Mouse (Mus musculus): ENCODE measurements around the gene Osbpl6. TPM values are rescaled to one million over a fixed set of nuclear protein-coding genes. Genes with fewer than 3 reads are reported as not detected.

Gene Osbpl6
- polyA plus RNA-seq, 1 experiment from 2014 or later = 11.3 TPM

GRCm38 (mm10) chr2:76378646-76379045 lies 27.7 kb upstream of the Osbpl6 start:
- no peak overlapping the region for H3K27ac ChIP-seq
- H3K4me1 ChIP-seq = no peaks in the 10 kb centered on the region
- H3K27me3 ChIP-seq = no peaks in the 10 kb centered on the region
- H3K9me3 ChIP-seq = no peaks in the 10 kb centered on the region
- no peak for ATAC-seq (ENCODE audit: insufficient number of reproducible peaks, low FRiP score, low TSS enrichment, low read depth)
- 95% methylated on average over 19 of the region's 19 CpGs for WGBS
- H3K4me3 ChIP-seq = no peak overlapping the region
- no peak overlapping the region for H3K9ac ChIP-seq
- peaks cover 65% of the 10 kb centered on the region for H3K36me3 ChIP-seq
- no peak overlapping the region for H3K4me2 ChIP-seq

- no peak overlapping the region for H3K4me3 ChIP-seq
- no peak overlapping the region for H3K9ac ChIP-seq
- no peaks in the 10 kb centered on the region for H3K4me1 ChIP-seq
- no peaks in the 10 kb centered on the region for H3K27me3 ChIP-seq
- H3K27ac ChIP-seq = no peak overlapping the region
- H3K9me3 ChIP-seq = no peaks in the 10 kb centered on the region
- H3K4me2 ChIP-seq = no peak overlapping the region
- ATAC-seq (ENCODE audit: insufficient number of reproducible peaks, low FRiP score, low TSS enrichment, low read depth) = no peak
- 0 out of 2 replicates have a peak, but pooled peaks cover 11% of the 10 kb centered on the region for H3K36me3 ChIP-seq
These were observed 19.8 kb upstream of the Osbpl6 start for GRCm38 (mm10) chr2:76386531-76386930.

- Histone ChIP-seq H3K27me3 (peaks cover 8% of the 10 kb centered on the region; the same call in 1 of the 2 replicates), H3K4me1 (no peaks in the 10 kb centered on the region), H3K27ac (no peak overlapping the region), H3K9ac (no peak overlapping the region), H3K36me3 (no peaks in the 10 kb centered on the region), H3K4me2 (no peak overlapping the region), H3K9me3 (no peaks in the 10 kb centered on the region), H3K4me3 (no peak overlapping the region)
- no peak for ATAC-seq (ENCODE audit: insufficient number of reproducible peaks, low FRiP score, low TSS enrichment, low read depth)
These were observed 6.1 kb upstream of the Osbpl6 start for GRCm38 (mm10) chr2:76400178-76400577.

- WGBS = 4% methylated on average over 15 of the region's 15 CpGs
These were observed 635 bp upstream of the Osbpl6 start for GRCm38 (mm10) chr2:76405596-76406150.

GRCm38 (mm10) chr2:76406937-76407441 lies 681 bp downstream of the Osbpl6 start:
- peak; percentile 73; the same call in 1 of the 2 replicates for ATAC-seq (ENCODE audit: insufficient number of reproducible peaks, low FRiP score, low TSS enrichment, low read depth)
- Histone ChIP-seq H3K4me1 (peaks cover 8% of the 10 kb centered on the region), H3K9ac (peak overlapping the region; percentile 59), H3K4me3 (peak overlapping the region; percentile 69), H3K27me3 (peaks cover 8% of the 10 kb centered on the region; the same call in 1 of the 2 replicates), H3K4me2 (peak overlapping the region; percentile 86), H3K36me3 (no peaks in the 10 kb centered on the region), H3K27ac (peak overlapping the region; percentile 76), H3K9me3 (no peaks in the 10 kb centered on the region)
- WGBS = 0% methylated on average over 48 of the region's 49 CpGs

More at GRCm38 (mm10) chr2:76405596-76406150, 635 bp upstream of the Osbpl6 start:
- H3K4me2 ChIP-seq = peak overlapping the region; percentile 86
- H3K27ac ChIP-seq = peak overlapping the region; percentile 82
- H3K4me1 ChIP-seq = peaks cover 8% of the 10 kb centered on the region
- H3K4me3 ChIP-seq = peak overlapping the region; percentile 69
- peak overlapping the region; percentile 59 for H3K9ac ChIP-seq
- H3K36me3 ChIP-seq = no peaks in the 10 kb centered on the region
- peaks cover 8% of the 10 kb centered on the region; the same call in 1 of the 2 replicates for H3K27me3 ChIP-seq
- ATAC-seq (ENCODE audit: insufficient number of reproducible peaks, low FRiP score, low TSS enrichment, low read depth) = peak; percentile 8; the same call in 1 of the 2 replicates
- H3K9me3 ChIP-seq = no peaks in the 10 kb centered on the region

GRCm38 (mm10) chr2:76409526-76409925 lies 3.2 kb downstream of the Osbpl6 start:
- 46% methylated on average over 1 of the region's 1 CpGs for WGBS
- H3K36me3 ChIP-seq = no peaks in the 10 kb centered on the region

GRCm38 (mm10) chr2:76409986-76410385 lies 3.7 kb downstream of the Osbpl6 start:
- WGBS = 90% methylated on average over 2 of the region's 2 CpGs
- Histone ChIP-seq H3K4me3 (no peak overlapping the region), H3K4me1 (peaks cover 8% of the 10 kb centered on the region), H3K9ac (no peak overlapping the region), H3K4me2 (no peak overlapping the region), H3K27me3 (no peaks in the 10 kb centered on the region), H3K36me3 (no peaks in the 10 kb centered on the region), H3K9me3 (no peaks in the 10 kb centered on the region), H3K27ac (no peak overlapping the region)
- ATAC-seq (ENCODE audit: insufficient number of reproducible peaks, low FRiP score, low TSS enrichment, low read depth) = no peak

More at GRCm38 (mm10) chr2:76409526-76409925, 3.2 kb downstream of the Osbpl6 start:
- Histone ChIP-seq H3K4me1 (peaks cover 8% of the 10 kb centered on the region), H3K4me3 (no peak overlapping the region), H3K4me2 (no peak overlapping the region), H3K9ac (no peak overlapping the region), H3K9me3 (no peaks in the 10 kb centered on the region), H3K27me3 (peaks cover 2% of the 10 kb centered on the region; the same call in 1 of the 2 replicates), H3K27ac (no peak overlapping the region)
- ATAC-seq (ENCODE audit: insufficient number of reproducible peaks, low FRiP score, low TSS enrichment, low read depth) = no peak

- WGBS = 76% methylated on average over 2 of the region's 2 CpGs
- Histone ChIP-seq H3K36me3 (no peaks in the 10 kb centered on the region), H3K9ac (no peak overlapping the region)
These were observed 6.6 kb downstream of the Osbpl6 start for GRCm38 (mm10) chr2:76412924-76413323.

GRCm38 (mm10) chr2:76417446-76418141 lies 11.3 kb downstream of the Osbpl6 start:
- 91% methylated on average over 14 of the region's 14 CpGs for WGBS
- Histone ChIP-seq H3K9ac (no peak overlapping the region), H3K9me3 (no peaks in the 10 kb centered on the region), H3K4me2 (no peak overlapping the region), H3K27me3 (no peaks in the 10 kb centered on the region), H3K4me1 (no peaks in the 10 kb centered on the region), H3K27ac (no peak overlapping the region), H3K36me3 (no peaks in the 10 kb centered on the region), H3K4me3 (no peak overlapping the region)
- ATAC-seq (ENCODE audit: insufficient number of reproducible peaks, low FRiP score, low TSS enrichment, low read depth) = no peak

More at GRCm38 (mm10) chr2:76412924-76413323, 6.6 kb downstream of the Osbpl6 start:
- Histone ChIP-seq H3K4me1 (no peaks in the 10 kb centered on the region), H3K27me3 (no peaks in the 10 kb centered on the region), H3K4me2 (no peak overlapping the region), H3K9me3 (no peaks in the 10 kb centered on the region), H3K4me3 (no peak overlapping the region), H3K27ac (no peak overlapping the region)
- no peak for ATAC-seq (ENCODE audit: insufficient number of reproducible peaks, low FRiP score, low TSS enrichment, low read depth)

- H3K4me2 ChIP-seq = no peak overlapping the region
- H3K9ac ChIP-seq = no peak overlapping the region
- 90% methylated on average over 3 of the region's 3 CpGs for WGBS
- H3K4me1 ChIP-seq = no peaks in the 10 kb centered on the region
- H3K9me3 ChIP-seq = no peaks in the 10 kb centered on the region
- no peak for ATAC-seq (ENCODE audit: insufficient number of reproducible peaks, low FRiP score, low TSS enrichment, low read depth)
- no peaks in the 10 kb centered on the region for H3K36me3 ChIP-seq
- H3K27ac ChIP-seq = no peak overlapping the region
- no peak overlapping the region for H3K4me3 ChIP-seq
- H3K27me3 ChIP-seq = no peaks in the 10 kb centered on the region
These were observed 11.8 kb downstream of the Osbpl6 start for GRCm38 (mm10) chr2:76418142-76418518.

- no peak overlapping the region for H3K27ac ChIP-seq
- no peak overlapping the region for H3K4me2 ChIP-seq
- 53% methylated on average over 6 of the region's 6 CpGs for WGBS
- H3K4me1 ChIP-seq = no peaks in the 10 kb centered on the region
- H3K9ac ChIP-seq = no peak overlapping the region
- H3K9me3 ChIP-seq = no peaks in the 10 kb centered on the region
- H3K4me3 ChIP-seq = no peak overlapping the region
- no peaks in the 10 kb centered on the region for H3K36me3 ChIP-seq
- no peaks in the 10 kb centered on the region for H3K27me3 ChIP-seq
- ATAC-seq (ENCODE audit: insufficient number of reproducible peaks, low FRiP score, low TSS enrichment, low read depth) = no peak
These were observed 15.2 kb downstream of the Osbpl6 start for GRCm38 (mm10) chr2:76421411-76421924.

GRCm38 (mm10) chr2:76426816-76427215 lies 20.5 kb downstream of the Osbpl6 start:
- Histone ChIP-seq H3K4me1 (0 out of 2 replicates have a peak, but pooled peaks cover 2% of the 10 kb centered on the region), H3K9me3 (no peaks in the 10 kb centered on the region), H3K27ac (no peak overlapping the region), H3K27me3 (no peaks in the 10 kb centered on the region), H3K9ac (no peak overlapping the region), H3K4me3 (no peak overlapping the region), H3K4me2 (no peak overlapping the region), H3K36me3 (no peaks in the 10 kb centered on the region)
- no peak for ATAC-seq (ENCODE audit: insufficient number of reproducible peaks, low FRiP score, low TSS enrichment, low read depth)
- WGBS = 54% methylated on average over 3 of the region's 3 CpGs

Data from limb, embryonic 15.5 days (tissue).